Mouse (Mus musculus) left cerebral cortex, adult 9 months (tissue): ENCODE data around the gene Lama5.
"Not testable (repeated sequence)": the region's sequence is repeated elsewhere in the genome, so short reads cannot be mapped to it uniquely, and the experiment has no call there.

Experiments
- DNase-seq, 2 experiments: peaks; one replicate each; pipeline ENCODE4 v3.0.0; 2022; ENCODE audit warnings: low spot score in 2 of 2

Lama5 gene

GRCm38 (mm10) chr2:180197323-180198037 is 28.2 kb downstream of the Lama5 start:
- no peak for DNase-seq

GRCm38 (mm10) chr2:180196610-180197322 is 28.9 kb downstream of the Lama5 start:
- DNase-seq = no peak

DNA sequence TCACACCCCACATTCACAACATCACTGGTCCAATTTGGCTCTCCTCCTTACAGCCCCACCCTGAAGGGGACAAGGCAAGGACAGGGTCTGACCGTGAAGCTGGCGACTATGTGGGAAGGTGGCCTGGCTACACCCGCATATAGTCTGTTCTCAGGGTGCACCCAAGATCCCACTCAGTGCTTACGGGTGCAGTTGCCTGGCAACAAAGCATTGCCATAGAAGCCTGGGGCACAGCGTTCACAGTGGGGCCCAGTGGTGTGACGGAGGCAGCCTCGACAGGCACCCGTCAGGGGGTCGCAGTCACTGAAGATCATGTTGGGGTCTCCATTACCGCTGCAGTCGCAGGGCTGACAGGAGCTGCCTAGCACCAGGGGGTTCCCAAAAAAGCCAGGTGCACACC is 38.3 kb downstream of the Lama5 start:
- no peak for DNase-seq

DNA sequence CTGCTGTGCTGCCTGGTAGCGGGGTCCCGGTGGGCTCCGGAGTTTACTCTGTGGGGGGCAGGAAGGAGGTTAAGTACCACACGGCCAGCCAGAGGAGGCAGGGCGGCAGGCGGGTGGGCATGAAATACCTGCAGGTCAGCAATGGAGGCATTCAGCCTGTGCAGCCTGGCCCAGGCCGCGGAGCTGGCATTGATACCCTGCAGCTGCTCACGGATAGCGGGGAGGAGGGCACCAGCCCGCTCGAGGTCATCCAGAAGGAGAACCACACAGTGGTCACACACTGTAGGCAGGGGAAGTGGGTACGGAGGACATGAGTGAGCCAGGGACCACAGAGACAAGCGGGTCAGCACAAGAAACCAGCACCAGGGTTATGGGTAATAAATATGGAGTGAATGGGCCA is 40.0 kb downstream of the Lama5 start:
- no peak for DNase-seq

DNA sequence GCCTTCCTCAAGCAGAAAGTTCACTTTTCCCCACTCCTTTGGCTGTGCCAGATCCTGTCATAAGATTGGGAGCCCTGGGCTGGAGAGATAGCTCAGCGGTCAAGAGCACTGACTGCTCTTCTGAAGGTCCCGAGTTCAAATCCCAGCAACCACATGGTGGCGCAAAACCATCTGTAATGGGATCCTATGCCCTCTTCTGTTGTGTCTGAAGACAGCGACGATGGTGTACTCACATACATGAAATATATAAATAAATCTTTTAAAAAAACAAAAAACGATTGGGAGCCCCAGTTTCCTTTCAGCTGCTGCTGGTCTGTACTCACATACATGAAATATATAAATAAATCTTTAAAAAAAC is 40.9 kb downstream of the Lama5 start:
- DNase-seq = no peak

GRCm38 (mm10) chr2:180184011-180184751 is 41.5 kb downstream of the Lama5 start:
- DNase-seq = no peak

DNA sequence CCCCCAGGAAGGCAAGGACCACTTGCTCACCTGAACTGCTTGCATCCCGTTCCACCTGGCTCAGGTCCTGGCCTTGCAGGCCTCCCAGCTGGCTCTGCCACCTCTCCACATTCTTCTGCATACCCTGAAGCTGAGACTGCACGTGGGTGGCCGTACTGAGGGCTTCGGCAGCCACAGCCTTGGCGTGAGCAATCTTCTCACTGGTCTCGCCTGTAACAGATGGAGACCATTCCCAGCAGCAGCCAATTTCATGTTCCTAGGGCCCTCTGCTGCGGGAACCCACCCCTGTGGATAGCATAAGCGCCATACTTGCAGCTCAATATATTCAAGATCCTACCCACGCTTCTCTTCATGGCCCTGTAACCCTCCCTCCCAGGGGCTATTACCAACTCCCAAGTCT is 44.1 kb downstream of the Lama5 start:
- DNase-seq = no peak

GRCm38 (mm10) chr2:180175725-180176124 is 49.9 kb downstream of the Lama5 start:
- DNase-seq = no peak

DNA sequence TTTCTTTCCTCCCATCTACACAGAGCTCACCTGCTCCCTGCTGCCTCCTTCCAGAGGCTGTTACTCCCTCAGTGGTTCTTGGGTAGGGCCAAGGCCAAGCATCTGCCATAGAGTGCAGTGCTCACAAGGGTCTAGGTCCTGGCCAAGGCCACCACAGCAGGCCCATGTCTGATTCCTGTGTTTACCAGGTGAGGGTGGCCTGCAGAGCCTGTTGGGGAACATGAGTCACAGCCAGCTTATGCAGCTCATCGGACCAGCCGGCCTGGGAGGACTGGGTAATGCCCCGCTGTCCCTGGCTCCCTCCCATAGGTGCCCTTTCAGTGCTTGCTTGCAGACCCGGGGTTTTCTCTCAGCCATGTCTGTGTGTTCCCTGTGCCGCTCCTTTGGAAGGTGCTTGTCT is 51.5 kb downstream of the Lama5 start:
- DNase-seq = no peak

DNA sequence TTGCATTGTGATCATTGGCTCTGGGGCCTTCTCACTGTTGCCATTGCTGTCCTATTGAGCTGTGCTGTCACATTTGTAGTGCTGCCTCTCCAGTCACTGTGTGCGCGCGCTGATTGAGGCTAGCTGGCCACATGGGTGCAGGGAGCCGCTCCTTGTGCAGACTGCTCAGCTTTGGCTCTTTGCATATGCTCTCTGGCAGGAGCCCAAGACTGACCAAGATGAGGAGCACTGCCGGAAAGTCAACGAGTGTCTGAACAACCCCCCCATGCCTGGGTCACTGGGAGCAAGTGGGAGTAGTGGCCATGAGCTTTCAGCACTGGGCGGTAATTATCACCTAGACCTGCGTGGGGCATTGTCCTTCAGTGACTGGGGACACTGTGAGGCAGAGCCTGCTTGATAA is 51.9 kb downstream of the Lama5 start:
- DNase-seq = not testable (repeated sequence)

GRCm38 (mm10) chr2:180173163-180173562 is 52.5 kb downstream of the Lama5 start:
- DNase-seq = no peak

GRCm38 (mm10) chr2:180172152-180172551 is 53.5 kb downstream of the Lama5 start:
- DNase-seq = no peak

DNA sequence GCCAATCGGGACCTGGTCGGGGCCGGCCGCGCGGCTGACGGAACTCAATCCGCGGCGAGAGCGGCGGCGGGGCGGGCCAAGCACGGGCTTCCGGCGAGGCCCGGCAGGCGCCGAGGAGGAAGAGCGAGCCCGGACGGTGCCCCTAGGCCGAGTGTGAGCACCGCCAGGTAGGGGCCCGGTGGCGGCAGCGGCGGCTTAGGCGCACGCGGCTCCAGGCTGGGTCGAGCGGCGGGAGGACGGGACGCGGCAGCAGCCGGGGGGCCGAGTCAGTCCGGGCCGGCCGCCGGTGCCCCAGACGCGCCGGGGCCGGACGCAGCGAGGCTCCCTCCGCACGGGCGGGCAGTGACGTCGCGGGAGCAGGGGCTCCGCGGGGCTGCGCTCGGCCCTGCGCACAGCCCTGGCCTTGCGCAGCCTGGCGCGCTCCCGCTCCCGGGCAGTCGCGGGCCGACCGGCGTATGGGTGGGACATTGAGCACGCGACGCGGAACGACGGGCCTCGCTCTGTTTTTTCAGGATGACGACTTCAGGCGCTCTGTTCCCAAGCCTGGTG is 54.1 kb downstream of the Lama5 start:
- DNase-seq = peak in 1 of 2 experiments; percentile 32

GRCm38 (mm10) chr2:180170806-180171521 is 54.7 kb downstream of the Lama5 start, which contains the start of gene Adrm1:
Gene Adrm1, plus strand, starts transcription at chr2:180171485.
- DNase-seq = peak; percentile 90 to 98

DNA sequence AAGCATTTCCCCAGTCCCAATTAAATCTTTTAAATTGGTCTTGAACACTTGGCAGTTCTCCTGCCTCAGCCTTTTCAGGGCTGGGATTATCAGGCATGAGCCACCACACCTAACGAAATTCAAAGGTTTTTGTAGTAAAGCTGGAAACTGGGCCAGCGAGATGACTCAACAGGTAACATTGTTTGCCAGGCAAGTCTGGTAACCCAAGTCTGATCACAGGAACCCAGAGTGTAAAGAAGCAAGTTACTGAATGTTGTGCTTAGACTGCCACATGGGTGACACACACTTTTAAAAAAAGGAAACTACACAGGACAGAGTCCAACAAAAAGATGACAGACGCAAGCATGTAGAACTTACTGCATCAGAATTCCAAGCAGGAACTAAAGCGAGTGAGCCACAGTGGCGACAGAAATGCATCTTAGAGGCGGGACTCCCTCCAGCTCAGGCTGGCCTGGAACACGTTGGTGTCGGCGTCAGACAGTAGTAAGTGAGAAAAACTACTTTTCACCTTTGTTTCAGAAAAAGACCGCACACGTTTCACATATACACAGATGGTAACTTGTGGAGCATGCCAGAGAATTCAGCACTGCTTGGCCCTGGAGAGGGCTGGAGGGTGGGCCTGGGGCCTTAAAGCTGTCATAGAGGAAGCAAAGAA is 55.4 kb downstream of the Lama5 start:
- no peak for DNase-seq

DNA sequence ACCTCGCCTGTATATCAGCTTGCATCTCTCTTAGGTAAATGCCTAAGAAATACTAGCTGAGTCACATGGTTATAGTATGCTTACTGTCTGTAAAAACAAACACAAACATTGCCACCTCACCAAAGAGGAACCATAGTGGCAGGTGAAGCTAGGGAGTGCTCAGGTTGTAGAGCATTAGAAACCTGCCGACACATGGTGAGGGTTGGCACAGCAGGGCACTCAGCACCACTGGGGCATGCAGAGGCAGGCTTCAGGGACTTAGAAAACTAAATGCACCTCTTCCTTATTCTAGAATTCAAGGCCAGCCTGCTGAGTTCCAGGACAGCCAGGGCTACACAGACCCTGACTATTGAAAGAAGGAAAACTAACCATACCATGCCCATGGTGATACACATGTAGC is 58.8 kb downstream of the Lama5 start:
- no peak for DNase-seq

GRCm38 (mm10) chr2:180165855-180166254 is 59.8 kb downstream of the Lama5 start:
- DNase-seq = no peak

DNA sequence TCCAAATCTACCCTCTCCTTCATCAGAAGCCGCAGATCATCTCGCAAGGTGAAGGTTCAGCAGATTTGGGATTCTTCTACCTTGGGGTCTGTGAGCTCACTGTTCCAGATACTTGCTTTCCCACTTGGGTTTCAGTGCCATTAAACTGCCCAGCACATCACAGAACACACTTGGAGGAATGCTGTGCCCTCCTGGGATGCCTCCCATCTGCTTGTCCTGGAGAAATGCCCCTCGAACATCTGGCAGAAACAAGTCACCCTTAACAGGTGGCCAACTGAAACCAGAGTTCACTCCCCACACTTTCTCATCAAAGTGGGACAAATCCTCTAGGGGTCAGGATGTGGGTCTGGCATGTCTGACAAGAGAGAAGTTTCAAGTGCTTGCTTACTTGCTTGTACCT is 67.0 kb downstream of the Lama5 start:
- no peak for DNase-seq

GRCm38 (mm10) chr2:180154796-180155195 is 70.9 kb downstream of the Lama5 start:
- peak in 1 of 2 experiments; percentile 76 for DNase-seq

DNA sequence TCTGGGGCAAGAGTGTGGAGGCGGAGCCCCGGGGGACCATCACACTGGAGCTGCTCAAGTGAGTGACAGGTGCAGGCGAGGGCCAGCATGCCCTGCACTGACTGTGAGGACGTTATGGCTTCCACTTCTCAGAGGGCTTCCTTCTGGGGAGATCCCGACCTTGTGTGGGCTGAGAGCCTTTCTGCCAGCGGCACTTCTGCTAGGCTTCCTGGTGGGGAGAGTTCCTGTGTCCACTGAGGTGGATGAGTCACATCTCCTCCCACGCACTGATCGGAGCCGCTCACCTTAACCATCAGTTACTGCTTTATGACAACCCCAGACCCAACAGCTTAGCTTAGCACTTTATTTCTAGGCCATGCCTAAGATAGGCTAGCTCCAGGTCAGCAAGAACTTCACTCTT is 77.1 kb downstream of the Lama5 start:
- DNase-seq = no peak

DNA sequence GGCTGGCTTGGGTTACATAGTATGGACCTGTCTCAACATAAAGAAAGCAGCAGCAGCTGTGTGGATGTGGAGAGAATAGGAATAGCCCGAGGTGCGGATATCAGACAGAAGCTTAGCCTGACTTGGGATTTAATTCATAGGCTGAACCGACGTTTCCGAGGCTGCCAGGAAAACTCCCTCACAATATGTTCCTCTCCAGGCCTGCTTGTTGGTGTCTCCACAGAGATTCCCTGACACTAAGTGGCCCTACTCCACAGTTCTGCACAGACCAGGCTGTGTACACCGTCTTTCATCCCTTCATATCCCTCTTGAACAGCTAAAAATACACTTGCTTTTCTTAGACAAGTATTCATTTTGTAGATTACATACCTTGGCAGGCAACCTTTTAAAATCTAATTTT is 78.3 kb downstream of the Lama5 start:
- DNase-seq = peak in 1 of 2 experiments; percentile 39
